Mouse (Mus musculus) liver, adult (tissue): ENCODE measurements around the gene Gm3646.

Experiments
- GATA4 ChIP-seq: IDR thresholded peaks from 2 replicates; pipeline ENCODE4 v1.6.1; 2014; ENCODE audit warnings: mild to moderate bottlenecking, low read length; ENCODE audit not compliant: insufficient replicate concordance

Gm3646 gene

DNA sequence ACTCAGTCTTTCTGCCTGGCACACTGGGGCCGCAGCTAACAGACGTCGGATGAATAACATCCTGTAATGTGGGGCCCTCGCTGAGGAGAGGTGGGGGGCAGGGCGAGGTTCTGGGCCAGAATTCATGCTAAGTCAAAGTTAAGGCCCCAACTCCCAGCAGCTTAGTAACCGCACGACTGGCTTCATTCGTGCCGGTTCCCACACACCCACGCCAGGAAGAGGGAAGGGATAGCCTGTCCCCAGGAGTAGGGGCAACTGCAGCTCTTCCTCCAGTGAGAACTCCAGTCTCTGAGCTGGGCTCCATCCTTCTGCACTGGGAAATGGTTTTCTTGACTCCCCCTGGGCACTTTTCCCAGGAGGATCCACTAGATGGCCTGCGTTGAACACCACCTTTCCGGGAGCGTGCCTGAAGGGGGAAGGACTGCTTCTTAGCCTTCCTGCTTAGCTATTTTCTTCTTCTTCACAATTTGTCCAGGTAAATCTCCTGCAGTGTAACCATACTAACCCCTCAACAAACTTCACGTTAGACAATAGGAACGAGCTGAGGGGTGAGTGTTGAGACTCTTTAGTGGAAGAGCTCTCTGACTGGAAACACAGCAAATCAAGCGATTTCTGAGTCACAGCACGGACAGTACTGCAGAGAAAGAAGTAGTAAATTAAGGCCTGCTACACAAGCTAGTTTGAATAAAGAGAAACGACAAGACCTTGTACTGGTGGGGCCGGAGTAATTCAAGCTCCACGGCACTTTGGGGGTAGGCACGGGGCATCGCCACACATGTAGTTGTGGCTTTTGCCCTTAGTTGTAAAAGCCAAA lies 43.7 kb downstream of the Gm3646 start:
- TF ChIP-seq GATA4, result no peak

DNA sequence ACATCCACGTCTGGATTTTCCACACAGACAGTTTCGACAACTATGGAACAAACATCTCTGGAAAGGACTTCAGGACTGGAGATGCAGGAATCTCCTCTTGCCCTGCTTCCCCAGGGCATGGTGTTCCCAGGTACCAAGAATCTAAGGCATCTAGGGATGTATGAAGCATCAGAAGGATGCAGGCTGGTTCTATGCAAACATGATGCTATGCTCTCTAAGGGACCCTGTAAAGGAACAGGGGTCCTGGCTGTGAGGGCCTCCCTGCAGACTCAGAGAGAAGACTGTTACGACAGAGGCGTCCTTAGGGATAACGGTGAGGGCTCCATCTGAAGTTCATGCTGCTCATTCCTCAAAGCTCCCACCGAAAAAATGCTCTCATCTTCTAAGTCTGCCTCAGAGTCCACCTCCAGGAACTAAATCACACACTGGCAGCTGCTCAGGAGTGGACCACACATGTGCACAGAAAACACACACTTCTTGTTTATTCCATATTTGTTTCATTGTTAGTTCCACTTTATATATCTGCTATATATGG lies 44.9 kb downstream of the Gm3646 start:
- no peak for TF ChIP-seq GATA4

DNA sequence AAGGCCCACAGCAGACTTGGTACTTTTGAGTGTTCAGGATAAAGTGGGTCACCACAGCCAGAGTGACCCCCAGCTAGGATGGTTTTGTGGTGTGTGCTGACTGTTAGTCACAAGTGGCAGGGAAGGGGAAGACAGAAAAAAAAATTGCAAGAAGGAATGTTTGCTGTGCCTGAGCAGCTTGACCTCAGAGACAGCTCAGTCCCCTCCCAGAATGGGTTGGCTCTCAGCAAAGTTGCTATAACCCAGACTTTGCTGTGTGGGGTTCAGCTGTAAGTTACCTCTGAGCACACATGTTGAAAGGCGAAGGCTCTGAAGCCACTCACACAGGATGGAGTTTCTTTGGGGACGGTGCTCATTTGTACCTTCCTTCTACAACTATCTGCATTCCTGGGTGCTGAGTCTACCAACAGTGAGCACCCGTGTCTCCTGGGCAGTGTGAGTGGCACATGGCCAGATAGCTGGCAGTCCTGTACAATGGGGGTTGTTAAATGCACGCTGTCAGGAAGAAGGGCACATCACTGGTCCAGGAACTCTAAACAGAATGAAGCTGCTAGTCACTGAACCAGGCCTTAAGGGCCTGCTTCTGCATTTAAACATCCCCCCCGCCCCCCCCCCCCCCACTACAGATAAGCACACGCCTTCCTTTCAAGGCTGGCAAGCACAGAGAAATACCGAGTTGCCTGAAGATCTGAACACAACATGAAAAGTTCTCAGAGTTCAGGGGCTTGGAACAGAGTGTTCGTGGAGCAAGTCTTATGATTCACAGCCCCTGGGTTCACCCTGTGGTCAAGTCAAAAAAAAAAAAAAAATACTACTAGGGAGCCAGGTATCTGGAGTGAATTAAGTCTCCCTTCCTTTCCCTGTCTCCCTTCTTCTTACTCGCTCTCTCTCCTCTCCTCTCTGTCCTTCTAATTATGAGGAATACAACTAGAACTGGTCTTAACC lies 45.6 kb downstream of the Gm3646 start:
- no peak for TF ChIP-seq GATA4

DNA sequence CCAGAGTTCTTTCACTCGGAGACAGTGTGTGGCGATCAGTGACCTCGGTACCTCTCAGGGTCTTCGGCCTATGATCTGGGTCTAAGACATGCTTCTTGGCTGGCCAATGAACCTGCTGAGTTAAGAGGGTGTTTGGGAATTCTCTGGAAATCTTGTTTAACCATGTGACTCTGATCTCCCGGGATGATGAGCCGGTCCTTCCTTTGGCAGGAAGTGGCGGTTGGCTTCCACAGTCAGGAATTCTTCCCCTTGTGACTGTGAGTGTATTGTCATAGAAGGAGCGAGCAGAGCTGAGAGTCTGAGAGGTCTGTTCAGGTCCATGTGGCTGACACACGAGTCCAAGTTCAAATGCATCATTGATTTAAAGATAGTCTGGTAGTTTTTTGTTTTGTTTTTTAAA lies 46.9 kb downstream of the Gm3646 start:
- TF ChIP-seq GATA4, result no peak

DNA sequence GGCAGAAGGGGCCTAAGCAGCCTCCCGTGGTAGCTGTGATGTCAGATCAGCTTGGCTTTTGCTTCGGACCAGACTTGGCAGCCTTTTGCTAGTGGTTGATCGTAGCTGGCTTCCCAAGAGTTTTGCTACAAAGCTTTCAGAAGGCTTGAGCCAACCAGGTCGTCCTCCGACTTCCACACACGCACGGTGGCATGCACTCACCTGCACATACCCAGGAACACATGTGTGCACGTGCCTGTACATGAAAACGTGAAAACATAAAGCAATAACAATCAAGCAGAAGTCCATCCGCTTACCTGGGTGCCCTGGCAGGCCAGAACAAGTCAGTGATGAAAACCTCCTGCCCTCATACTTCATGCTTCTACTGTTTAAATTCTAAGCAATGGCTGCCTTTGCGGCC lies 48.2 kb downstream of the Gm3646 start:
- TF ChIP-seq GATA4, result no peak

DNA sequence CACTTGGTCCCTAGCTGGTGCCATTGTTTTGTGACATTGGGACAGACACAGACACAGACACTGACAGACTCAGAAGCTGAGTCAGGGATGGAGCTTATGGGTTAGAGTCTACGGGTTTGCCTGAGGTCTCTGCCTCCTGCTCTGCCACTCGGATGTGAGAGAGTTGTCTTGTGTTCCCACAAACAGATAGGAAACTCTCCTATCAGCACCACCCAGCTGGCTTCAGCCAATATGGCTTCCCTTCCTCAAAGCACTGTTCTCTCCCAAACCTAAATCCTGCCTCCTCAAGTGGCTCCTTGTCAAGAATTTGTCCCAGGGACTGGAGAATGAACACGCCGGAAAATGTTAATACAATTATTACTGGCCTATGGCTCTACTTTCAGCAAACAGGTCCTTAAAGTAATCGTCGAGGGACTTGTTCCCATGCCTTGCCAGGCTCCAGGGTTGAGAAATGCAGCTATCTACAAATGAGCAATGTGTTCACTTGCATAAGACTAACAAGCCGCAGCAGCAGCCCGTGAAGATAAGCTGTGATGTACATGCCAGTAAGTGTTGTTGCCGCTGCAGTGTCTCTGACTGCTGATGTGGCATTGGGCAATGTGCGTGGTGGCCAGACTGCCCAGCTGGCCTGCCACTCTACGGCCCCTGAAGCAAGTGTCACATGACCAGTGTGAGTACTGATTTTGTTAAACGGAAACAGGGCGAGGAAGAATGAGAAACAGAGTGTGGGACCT lies 50.7 kb downstream of the Gm3646 start:
- no peak for TF ChIP-seq GATA4
